ENCODE assay signal across 16 mouse cellular contexts in genomic region chr10:64958391-64958790, GRCm38 (mm10).
DNase-seq lines count a peak whose midpoint lies in the region.
"Had no signal": no experiment of that assay in that cellular context is flagged by ENCODE, and none has a peak within 500 bp of the region (broad histone marks: within the 10 kb centered on the region; RNA-seq: fewer than 3 reads in every experiment).

No protein-coding gene starts in this region.

- DNase-seq in heart, postnatal 10 days, result peak; percentile 15 to 21
- no peak for DNase-seq in heart, adult 9 months (ENCODE audit: low spot score in 2 of 2)
- peak; percentile 17 for DNase-seq in testis, postnatal 14 days (ENCODE audit: low spot score)
- no peak for DNase-seq in testis, postnatal 10 days (ENCODE audit: low spot score)
- peak; percentile 61 to 76 for DNase-seq in cerebellum, postnatal 14 days
- DNase-seq in frontal cortex, postnatal 36 days (ENCODE audit: low spot score in 2 of 2), result no peak
- DNase-seq in urinary bladder, adult 2 months (ENCODE audit: low spot score), result no peak
- DNase-seq: B cell, adult 2 months; heart, adult 11 months; kidney, adult 11 months; layer of hippocampus, adult 9-11 months; liver, embryonic 13.5 days; lung, embryonic 14.5 days; lung, postnatal 36 days; right cerebral cortex, postnatal 25 days; thymus, postnatal 14 days had no signal

- intact Hi-C loops in heart, postnatal 10 days (cut with DNase I), result no loop called here

Comparison
In these comparisons a context has a peak if more than half of its experiments do, and no peak if none do; other contexts are left out.
1. DNase-seq: peak in heart, postnatal 10 days (2 of 2), testis, postnatal 14 days (single experiment) and cerebellum, postnatal 14 days (2 of 2); none in heart, adult 9 months (0 of 2), testis, postnatal 10 days (single experiment), frontal cortex, postnatal 36 days (0 of 2) and urinary bladder, adult 2 months (single experiment).